Mouse (Mus musculus): ENCODE measurements around the gene Gm49711. TPM values are rescaled to one million over a fixed set of nuclear protein-coding genes. Genes with fewer than 3 reads are reported as not detected.
A peak's percentile ranks its signal among the peaks of the same experiment; 100 is the strongest.

Gm49711 gene
- total and polyA plus RNA-seq, 2 experiments from 2014 or later = 0.92 TPM; not detected in 1

DNA sequence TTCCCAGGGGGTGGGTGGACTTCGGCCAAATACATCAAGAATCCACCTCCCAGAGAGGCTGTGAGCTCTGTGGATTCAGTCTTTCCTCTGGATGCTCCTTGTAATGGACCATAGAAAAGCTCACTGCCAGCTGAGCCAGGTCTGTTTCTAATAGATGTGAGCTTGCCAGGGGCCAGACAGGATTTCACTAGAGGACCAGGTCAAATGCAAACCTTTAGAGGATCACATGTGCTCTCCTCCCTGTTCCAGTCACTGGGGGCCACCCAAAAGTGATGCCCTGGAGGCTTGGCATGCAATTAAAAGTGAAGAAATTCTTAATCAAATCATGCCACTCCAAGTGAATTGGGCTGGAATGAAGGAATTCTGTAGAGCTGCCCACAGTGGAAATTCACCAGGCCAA lies 117.9 kb downstream of the Gm49711 start:
- ATAC-seq = no peak
- no peaks in the 10 kb centered on the region for H3K4me1 ChIP-seq (ENCODE audit: insufficient read depth)
- H3K4me2 ChIP-seq (ENCODE audit: low read depth) = no peak overlapping the region
- no peaks in the 10 kb centered on the region for H3K36me3 ChIP-seq (ENCODE audit: insufficient read depth)
- H3K9me3 ChIP-seq (ENCODE audit: low read length) = no peaks in the 10 kb centered on the region
- no peak overlapping the region for H3K27ac ChIP-seq (ENCODE audit: low read depth, low read length)
- no peaks in the 10 kb centered on the region for H3K27me3 ChIP-seq (ENCODE audit: insufficient read depth, low read length)
- DNase-seq = no peak
- no peak overlapping the region for H3K9ac ChIP-seq
- TF ChIP-seq CTCF (IDR thresholded peaks at IDR 0.05; ENCODE audit: low read depth) = no peak
- H3K4me3 ChIP-seq (ENCODE audit: low read depth, low read length) = no peak overlapping the region
- WGBS = 85% methylated on average over 1 of the region's 1 CpGs

DNA sequence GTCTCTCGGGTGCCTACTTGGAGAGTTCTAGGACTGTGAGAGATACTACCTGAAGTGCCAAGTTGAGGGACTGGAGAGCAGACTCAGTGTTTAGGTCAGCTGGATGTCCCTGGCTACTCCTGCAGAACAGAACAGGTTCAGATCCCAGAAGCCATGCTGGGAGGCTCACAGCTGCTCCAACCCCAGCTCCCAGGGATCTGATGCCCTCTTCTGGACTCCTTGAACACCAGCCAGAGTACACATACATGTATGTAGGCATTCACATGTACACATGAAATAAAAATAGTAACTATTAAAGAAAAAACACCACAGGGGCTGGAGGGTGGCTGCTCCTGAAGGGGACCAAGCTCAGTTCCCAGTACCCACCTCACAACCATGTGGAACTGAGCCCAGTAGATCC lies 119.6 kb downstream of the Gm49711 start:
- DNase-seq (no peak), ATAC-seq (no peak)
- Histone ChIP-seq H3K4me3 (ENCODE audit: low read depth, low read length) (no peak overlapping the region), H3K4me1 (ENCODE audit: insufficient read depth) (no peaks in the 10 kb centered on the region), H3K9me3 (ENCODE audit: low read length) (no peaks in the 10 kb centered on the region), H3K27ac (ENCODE audit: low read depth, low read length) (no peak overlapping the region), H3K4me2 (ENCODE audit: low read depth) (no peak overlapping the region), H3K9ac (no peak overlapping the region), H3K36me3 (ENCODE audit: insufficient read depth) (no peaks in the 10 kb centered on the region), H3K27me3 (ENCODE audit: insufficient read depth, low read length) (no peaks in the 10 kb centered on the region)
- 75% methylated on average over 1 of the region's 1 CpGs for WGBS
- 0 out of 2 replicates have a peak, but pooled peaks have one; percentile 22 for TF ChIP-seq CTCF (IDR thresholded peaks at IDR 0.05; ENCODE audit: low read depth)

GRCm38 (mm10) chr16:92179306-92179705 lies 121.2 kb downstream of the Gm49711 start:
- Histone ChIP-seq H3K4me3 (ENCODE audit: low read depth, low read length) (no peak overlapping the region), H3K36me3 (ENCODE audit: insufficient read depth) (no peaks in the 10 kb centered on the region), H3K27me3 (ENCODE audit: insufficient read depth, low read length) (no peaks in the 10 kb centered on the region), H3K4me2 (ENCODE audit: low read depth) (no peak overlapping the region), H3K27ac (ENCODE audit: low read depth, low read length) (no peak overlapping the region), H3K4me1 (ENCODE audit: insufficient read depth) (no peaks in the 10 kb centered on the region), H3K9ac (no peak overlapping the region), H3K9me3 (ENCODE audit: low read length) (no peaks in the 10 kb centered on the region)
- no peak for TF ChIP-seq CTCF (IDR thresholded peaks at IDR 0.05; ENCODE audit: low read depth)
- DNase-seq (no peak), ATAC-seq (no peak)
- WGBS = 68% methylated on average over 8 of the region's 8 CpGs

DNA sequence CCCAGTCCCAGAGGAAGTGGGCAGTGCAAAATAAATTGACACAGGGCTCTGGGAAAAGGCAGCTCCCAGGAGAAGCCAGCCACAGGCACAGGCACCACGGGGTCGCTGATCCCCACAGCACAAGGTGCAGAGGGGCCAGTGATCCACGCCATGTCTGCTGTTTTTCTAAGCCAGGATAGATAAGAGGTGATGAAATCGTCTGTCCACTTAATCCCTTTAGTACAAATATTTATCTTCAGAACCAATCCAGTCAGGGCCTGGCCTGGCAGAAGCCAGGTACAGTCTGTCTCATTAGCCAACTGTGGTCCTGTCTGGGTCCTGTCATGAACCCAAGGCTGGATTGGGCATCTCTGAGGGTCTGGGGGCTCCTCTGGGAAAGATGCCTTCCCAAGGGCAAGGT lies 125.4 kb downstream of the Gm49711 start:
- Histone ChIP-seq H3K9me3 (ENCODE audit: low read length) (no peaks in the 10 kb centered on the region), H3K4me3 (ENCODE audit: low read depth, low read length) (no peak overlapping the region), H3K4me2 (ENCODE audit: low read depth) (no peak overlapping the region), H3K27me3 (ENCODE audit: insufficient read depth, low read length) (no peaks in the 10 kb centered on the region), H3K36me3 (ENCODE audit: insufficient read depth) (no peaks in the 10 kb centered on the region), H3K9ac (no peak overlapping the region), H3K27ac (ENCODE audit: low read depth, low read length) (no peak overlapping the region), H3K4me1 (ENCODE audit: insufficient read depth) (no peaks in the 10 kb centered on the region)
- TF ChIP-seq CTCF (IDR thresholded peaks at IDR 0.05; ENCODE audit: low read depth) = no peak
- WGBS = 76% methylated on average over 4 of the region's 4 CpGs
- ATAC-seq (no peak), DNase-seq (no peak)

DNA sequence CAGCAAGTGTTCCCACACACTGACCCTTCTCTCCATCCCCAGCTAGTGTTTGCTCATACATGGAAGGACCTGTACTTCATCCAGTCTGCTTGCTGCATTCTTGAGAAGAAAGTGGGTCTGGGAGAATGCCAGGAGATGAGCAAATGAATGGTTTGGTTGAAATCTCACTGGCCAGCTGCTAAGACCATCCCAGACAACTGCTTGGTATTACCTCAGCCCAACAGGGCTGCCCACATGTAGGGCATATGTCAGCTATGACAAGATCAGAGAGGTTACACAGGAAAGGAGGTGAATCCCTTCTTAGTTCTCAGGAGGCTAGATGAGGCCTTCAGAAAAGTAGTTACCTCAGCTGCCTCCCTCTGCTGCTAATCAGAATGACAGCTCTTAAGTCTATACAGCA lies 132.5 kb downstream of the Gm49711 start:
- DNase-seq (no peak), ATAC-seq (no peak)
- no peak overlapping the region for H3K27ac ChIP-seq (ENCODE audit: low read depth, low read length)
- no peak overlapping the region for H3K9ac ChIP-seq
- no peaks in the 10 kb centered on the region for H3K36me3 ChIP-seq (ENCODE audit: insufficient read depth)
- no peak overlapping the region for H3K4me2 ChIP-seq (ENCODE audit: low read depth)
- TF ChIP-seq CTCF (IDR thresholded peaks at IDR 0.05; ENCODE audit: low read depth) = no peak
- H3K9me3 ChIP-seq (ENCODE audit: low read length) = no peaks in the 10 kb centered on the region
- H3K27me3 ChIP-seq (ENCODE audit: insufficient read depth, low read length) = no peaks in the 10 kb centered on the region
- no peak overlapping the region for H3K4me3 ChIP-seq (ENCODE audit: low read depth, low read length)
- no peaks in the 10 kb centered on the region for H3K4me1 ChIP-seq (ENCODE audit: insufficient read depth)

DNA sequence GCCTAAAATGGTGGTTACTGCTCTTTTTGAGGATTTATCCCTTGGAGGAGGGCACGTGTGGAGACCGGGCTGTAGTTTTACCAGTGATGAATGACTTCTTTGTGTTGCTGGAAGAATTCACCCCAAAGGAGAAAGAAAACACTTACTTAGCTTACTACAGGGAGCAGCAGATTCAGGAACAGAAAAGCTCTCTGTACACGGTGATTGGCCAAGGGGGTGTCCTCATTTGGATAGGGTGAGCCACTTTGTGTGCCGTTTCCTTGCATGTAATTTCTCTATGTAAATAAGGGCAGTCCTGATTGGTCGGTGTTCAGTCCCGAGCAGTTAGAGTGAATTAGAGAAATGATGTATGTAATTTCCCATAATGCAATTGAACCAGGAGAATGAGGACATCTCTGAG lies 137.0 kb downstream of the Gm49711 start:
- no peaks in the 10 kb centered on the region for H3K27me3 ChIP-seq (ENCODE audit: insufficient read depth, low read length)
- TF ChIP-seq CTCF (IDR thresholded peaks at IDR 0.05; ENCODE audit: low read depth) = no peak
- no peak for ATAC-seq
- peaks cover 4% of the 10 kb centered on the region; the same call in 1 of the 2 replicates for H3K4me1 ChIP-seq (ENCODE audit: insufficient read depth)
- no peak overlapping the region for H3K27ac ChIP-seq (ENCODE audit: low read depth, low read length)
- DNase-seq = no peak
- H3K9ac ChIP-seq = no peak overlapping the region
- H3K4me3 ChIP-seq (ENCODE audit: low read depth, low read length) = no peak overlapping the region
- no peak overlapping the region for H3K4me2 ChIP-seq (ENCODE audit: low read depth)
- WGBS = 52% methylated on average over 6 of the region's 6 CpGs
- no peaks in the 10 kb centered on the region for H3K36me3 ChIP-seq (ENCODE audit: insufficient read depth)
- H3K9me3 ChIP-seq (ENCODE audit: low read length) = no peaks in the 10 kb centered on the region

- WGBS = 30% methylated on average over 8 of the region's 8 CpGs
- H3K36me3 ChIP-seq (ENCODE audit: insufficient read depth) = no peaks in the 10 kb centered on the region
- no peak overlapping the region for H3K4me3 ChIP-seq (ENCODE audit: low read depth, low read length)
- DNase-seq = peak; percentile 65
- ATAC-seq = peak; percentile 87
- no peaks in the 10 kb centered on the region for H3K27me3 ChIP-seq (ENCODE audit: insufficient read depth, low read length)
- peaks cover 4% of the 10 kb centered on the region; the same call in 1 of the 2 replicates for H3K4me1 ChIP-seq (ENCODE audit: insufficient read depth)
- H3K4me2 ChIP-seq (ENCODE audit: low read depth) = no peak overlapping the region
- no peak overlapping the region for H3K9ac ChIP-seq
- H3K9me3 ChIP-seq (ENCODE audit: low read length) = no peaks in the 10 kb centered on the region
- peak overlapping the region; percentile 40 for H3K27ac ChIP-seq (ENCODE audit: low read depth, low read length)
- no peak for TF ChIP-seq CTCF (IDR thresholded peaks at IDR 0.05; ENCODE audit: low read depth)
Measured at GRCm38 (mm10) chr16:92196741-92197331, 138.7 kb downstream of the Gm49711 start.

Data from forebrain, postnatal 0 days (tissue).